Mouse (Mus musculus): ENCODE measurements around the gene Nubp2. TPM values are rescaled to one million over a fixed set of nuclear protein-coding genes. Genes with fewer than 3 reads are reported as not detected.

The Nubp2 gene
- polyA plus RNA-seq, 1 experiment from 2014 or later: 73.8 TPM

GRCm38 (mm10) chr17:24903767-24904166 lies 17.6 kb upstream of the Nubp2 start:
- no peak overlapping the region for H3K4me2 ChIP-seq
- DNase-seq (ENCODE audit: low spot score, missing footprints) (no peak), ATAC-seq (ENCODE audit: low FRiP score) (no peak)
- no peaks in the 10 kb centered on the region for H3K27me3 ChIP-seq (ENCODE audit: control insufficient read depth, insufficient read depth, low read length)
- H3K36me3 ChIP-seq (ENCODE audit: control insufficient read depth, insufficient read depth, low read length): peaks cover 45% of the 10 kb centered on the region
- no peaks in the 10 kb centered on the region for H3K9me3 ChIP-seq (ENCODE audit: control insufficient read depth, low read length)
- H3K9ac ChIP-seq (ENCODE audit: low read length): no peak overlapping the region
- WGBS: 95% methylated on average over 9 of the region's 9 CpGs
- H3K4me1 ChIP-seq (ENCODE audit: control insufficient read depth, insufficient read depth, low read length): no peaks in the 10 kb centered on the region
- no peak overlapping the region for H3K4me3 ChIP-seq (ENCODE audit: low read depth, low read length)
- H3K27ac ChIP-seq (ENCODE audit: low read depth, low read length): no peak overlapping the region

- 72% methylated on average over 9 of the region's 9 CpGs for WGBS
- no peak for DNase-seq (ENCODE audit: low spot score, missing footprints)
- peaks cover 50% of the 10 kb centered on the region for H3K36me3 ChIP-seq (ENCODE audit: control insufficient read depth, insufficient read depth, low read length)
Measured at GRCm38 (mm10) chr17:24902671-24903474, 16.7 kb upstream of the Nubp2 start.

GRCm38 (mm10) chr17:24902124-24902523 lies 16.0 kb upstream of the Nubp2 start:
- H3K27me3 ChIP-seq (ENCODE audit: control insufficient read depth, insufficient read depth, low read length): no peaks in the 10 kb centered on the region
- WGBS: 89% methylated on average over 5 of the region's 5 CpGs
- no peaks in the 10 kb centered on the region for H3K9me3 ChIP-seq (ENCODE audit: control insufficient read depth, low read length)
- ATAC-seq (ENCODE audit: low FRiP score) (no peak), DNase-seq (ENCODE audit: low spot score, missing footprints) (no peak)
- peaks cover 46% of the 10 kb centered on the region for H3K36me3 ChIP-seq (ENCODE audit: control insufficient read depth, insufficient read depth, low read length)
- H3K4me2 ChIP-seq: no peak overlapping the region
- no peak overlapping the region for H3K4me3 ChIP-seq (ENCODE audit: low read depth, low read length)
- H3K27ac ChIP-seq (ENCODE audit: low read depth, low read length): no peak overlapping the region
- no peak overlapping the region for H3K9ac ChIP-seq (ENCODE audit: low read length)
- peaks cover 4% of the 10 kb centered on the region for H3K4me1 ChIP-seq (ENCODE audit: control insufficient read depth, insufficient read depth, low read length)

More at GRCm38 (mm10) chr17:24902671-24903474, 16.7 kb upstream of the Nubp2 start:
- no peaks in the 10 kb centered on the region for H3K9me3 ChIP-seq (ENCODE audit: control insufficient read depth, low read length)
- no peak overlapping the region for H3K27ac ChIP-seq (ENCODE audit: low read depth, low read length)
- H3K4me3 ChIP-seq (ENCODE audit: low read depth, low read length): no peak overlapping the region
- no peak overlapping the region for H3K4me2 ChIP-seq
- no peaks in the 10 kb centered on the region for H3K27me3 ChIP-seq (ENCODE audit: control insufficient read depth, insufficient read depth, low read length)
- H3K9ac ChIP-seq (ENCODE audit: low read length): no peak overlapping the region
- H3K4me1 ChIP-seq (ENCODE audit: control insufficient read depth, insufficient read depth, low read length): peaks cover under 1% of the 10 kb centered on the region; the same call in 1 of the 2 replicates
- ATAC-seq (ENCODE audit: low FRiP score): no peak

GRCm38 (mm10) chr17:24900014-24900413 lies 13.9 kb upstream of the Nubp2 start:
- H3K9me3 ChIP-seq (ENCODE audit: control insufficient read depth, low read length): no peaks in the 10 kb centered on the region
- DNase-seq (ENCODE audit: low spot score, missing footprints) (no peak), ATAC-seq (ENCODE audit: low FRiP score) (no peak)
- H3K27me3 ChIP-seq (ENCODE audit: control insufficient read depth, insufficient read depth, low read length): no peaks in the 10 kb centered on the region
- no peak overlapping the region for H3K9ac ChIP-seq (ENCODE audit: low read length)
- no peak overlapping the region for H3K27ac ChIP-seq (ENCODE audit: low read depth, low read length)
- H3K4me1 ChIP-seq (ENCODE audit: control insufficient read depth, insufficient read depth, low read length): peaks cover 17% of the 10 kb centered on the region
- WGBS: 94% methylated on average over 6 of the region's 6 CpGs
- H3K36me3 ChIP-seq (ENCODE audit: control insufficient read depth, insufficient read depth, low read length): peaks cover 40% of the 10 kb centered on the region
- H3K4me2 ChIP-seq: no peak overlapping the region
- no peak overlapping the region for H3K4me3 ChIP-seq (ENCODE audit: low read depth, low read length)

GRCm38 (mm10) chr17:24899153-24899552 lies 13.0 kb upstream of the Nubp2 start:
- 90% methylated on average over 5 of the region's 5 CpGs for WGBS
- ATAC-seq (ENCODE audit: low FRiP score): no peak

GRCm38 (mm10) chr17:24898041-24898854 lies 12.1 kb upstream of the Nubp2 start:
- no peaks in the 10 kb centered on the region for H3K9me3 ChIP-seq (ENCODE audit: control insufficient read depth, low read length)
- H3K27me3 ChIP-seq (ENCODE audit: control insufficient read depth, insufficient read depth, low read length): no peaks in the 10 kb centered on the region
- peaks cover 25% of the 10 kb centered on the region for H3K4me1 ChIP-seq (ENCODE audit: control insufficient read depth, insufficient read depth, low read length)
- ATAC-seq (ENCODE audit: low FRiP score) (no peak), DNase-seq (ENCODE audit: low spot score, missing footprints) (no peak)
- no peak overlapping the region for H3K27ac ChIP-seq (ENCODE audit: low read depth, low read length)
- no peak overlapping the region for H3K9ac ChIP-seq (ENCODE audit: low read length)
- peaks cover 35% of the 10 kb centered on the region for H3K36me3 ChIP-seq (ENCODE audit: control insufficient read depth, insufficient read depth, low read length)
- 78% methylated on average over 4 of the region's 4 CpGs for WGBS
- no peak overlapping the region for H3K4me3 ChIP-seq (ENCODE audit: low read depth, low read length)
- no peak overlapping the region for H3K4me2 ChIP-seq

More at GRCm38 (mm10) chr17:24899153-24899552, 13.0 kb upstream of the Nubp2 start:
- H3K36me3 ChIP-seq (ENCODE audit: control insufficient read depth, insufficient read depth, low read length): peaks cover 38% of the 10 kb centered on the region
- peaks cover 20% of the 10 kb centered on the region for H3K4me1 ChIP-seq (ENCODE audit: control insufficient read depth, insufficient read depth, low read length)
- no peak overlapping the region for H3K4me2 ChIP-seq
- no peak overlapping the region for H3K9ac ChIP-seq (ENCODE audit: low read length)
- no peak overlapping the region for H3K4me3 ChIP-seq (ENCODE audit: low read depth, low read length)
- H3K27me3 ChIP-seq (ENCODE audit: control insufficient read depth, insufficient read depth, low read length): no peaks in the 10 kb centered on the region
- H3K9me3 ChIP-seq (ENCODE audit: control insufficient read depth, low read length): no peaks in the 10 kb centered on the region
- H3K27ac ChIP-seq (ENCODE audit: low read depth, low read length): no peak overlapping the region
- DNase-seq (ENCODE audit: low spot score, missing footprints): no peak

- Histone ChIP-seq H3K27ac (ENCODE audit: low read depth, low read length) (no peak overlapping the region), H3K27me3 (ENCODE audit: control insufficient read depth, insufficient read depth, low read length) (no peaks in the 10 kb centered on the region), H3K36me3 (ENCODE audit: control insufficient read depth, insufficient read depth, low read length) (peaks cover 33% of the 10 kb centered on the region), H3K4me2 (peak overlapping the region; percentile 70; the same call in 1 of the 2 replicates), H3K4me1 (ENCODE audit: control insufficient read depth, insufficient read depth, low read length) (peaks cover 25% of the 10 kb centered on the region), H3K4me3 (ENCODE audit: low read depth, low read length) (peak overlapping the region; percentile 90; the same call in 1 of the 2 replicates), H3K9ac (ENCODE audit: low read length) (0 out of 2 replicates have a peak overlapping the region, but pooled peaks have one; percentile 90), H3K9me3 (ENCODE audit: control insufficient read depth, low read length) (no peaks in the 10 kb centered on the region)
- DNase-seq (ENCODE audit: low spot score, missing footprints) (peak; percentile 83), ATAC-seq (ENCODE audit: low FRiP score) (no peak)
- 85% methylated on average over 4 of the region's 4 CpGs for WGBS
Measured at GRCm38 (mm10) chr17:24897600-24897999, 11.5 kb upstream of the Nubp2 start.

- H3K4me3 ChIP-seq (ENCODE audit: low read depth, low read length): peak overlapping the region; percentile 90
- peak; percentile 87 for DNase-seq (ENCODE audit: low spot score, missing footprints)
- peak overlapping the region; percentile 90 for H3K9ac ChIP-seq (ENCODE audit: low read length)
- H3K27ac ChIP-seq (ENCODE audit: low read depth, low read length): no peak overlapping the region
- peaks cover 25% of the 10 kb centered on the region for H3K4me1 ChIP-seq (ENCODE audit: control insufficient read depth, insufficient read depth, low read length)
- peaks cover 34% of the 10 kb centered on the region for H3K36me3 ChIP-seq (ENCODE audit: control insufficient read depth, insufficient read depth, low read length)
- 50% methylated on average over 11 of the region's 11 CpGs for WGBS
- H3K27me3 ChIP-seq (ENCODE audit: control insufficient read depth, insufficient read depth, low read length): no peaks in the 10 kb centered on the region
- peak overlapping the region; percentile 70 for H3K4me2 ChIP-seq
- no peaks in the 10 kb centered on the region for H3K9me3 ChIP-seq (ENCODE audit: control insufficient read depth, low read length)
- no peak for ATAC-seq (ENCODE audit: low FRiP score)
Measured at GRCm38 (mm10) chr17:24896993-24897269, 10.8 kb upstream of the Nubp2 start.

Measured in midbrain, embryonic 11.5 days (tissue).